14 mouse cellular contexts compared by ENCODE assay signal in the genomic region with DNA sequence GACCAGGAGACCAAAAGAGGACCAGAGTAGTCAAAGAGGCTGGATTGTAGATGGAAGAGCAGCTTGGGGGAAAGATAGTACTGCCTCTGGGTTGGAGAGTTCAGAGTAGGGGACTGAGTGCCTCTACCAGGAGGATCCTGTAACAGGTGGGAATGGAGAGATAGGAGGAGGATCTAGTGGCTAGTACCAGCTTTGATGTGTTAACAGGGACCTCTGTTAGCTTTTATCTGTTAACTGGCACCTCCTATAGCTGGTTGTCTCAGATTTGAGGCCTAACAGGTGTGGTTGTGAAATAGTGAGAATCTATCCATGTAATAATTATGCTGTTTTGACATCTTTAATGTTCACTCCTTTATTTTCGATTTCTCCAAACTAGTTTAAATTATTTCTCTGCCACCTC. TPM values are rescaled to one million over a fixed set of nuclear protein-coding genes. Genes with fewer than 3 reads are reported as not detected.
DNase-seq lines count a peak whose midpoint lies in the region; ATAC-seq lines count a peak whose summit lies in the region.
"Had no signal": no experiment of that assay in that cellular context is flagged by ENCODE, and none has a peak within 500 bp of the region (broad histone marks: within the 10 kb centered on the region; RNA-seq: fewer than 3 reads in every experiment).

No protein-coding gene starts in this region.

- H3K36me3 ChIP-seq in embryonic facial prominence, embryonic 13.5 days = no peaks in the 10 kb centered on the region
- H3K36me3 ChIP-seq in embryonic facial prominence, embryonic 10.5 days (replicated peaks) = no peaks in the 10 kb centered on the region
- H3K36me3 ChIP-seq in intestine, embryonic 14.5 days (ENCODE audit: control insufficient read depth, insufficient read depth, low read length) = no peaks in the 10 kb centered on the region
- no peaks in the 10 kb centered on the region for H3K36me3 ChIP-seq in intestine, embryonic 15.5 days
- H3K36me3 ChIP-seq in liver, embryonic 13.5 days = no peaks in the 10 kb centered on the region
- H3K36me3 ChIP-seq: neural tube, embryonic 13.5 days had no signal

- no peak overlapping the region for H3K4me3 ChIP-seq in embryonic facial prominence, embryonic 13.5 days
- no peak overlapping the region for H3K4me3 ChIP-seq in embryonic facial prominence, embryonic 10.5 days
- no peak overlapping the region for H3K4me3 ChIP-seq in intestine, embryonic 14.5 days (ENCODE audit: low read depth, low read length)
- no peak overlapping the region for H3K4me3 ChIP-seq in intestine, embryonic 15.5 days (replicated peaks)
- H3K4me3 ChIP-seq in liver, embryonic 13.5 days (replicated peaks) = no peak overlapping the region

- H3K9me3 ChIP-seq in embryonic facial prominence, embryonic 13.5 days = no peaks in the 10 kb centered on the region
- H3K9me3 ChIP-seq in embryonic facial prominence, embryonic 10.5 days = no peaks in the 10 kb centered on the region
- no peaks in the 10 kb centered on the region for H3K9me3 ChIP-seq in intestine, embryonic 14.5 days (ENCODE audit: control insufficient read depth, low read length)
- H3K9me3 ChIP-seq in intestine, embryonic 15.5 days = no peaks in the 10 kb centered on the region
- no peaks in the 10 kb centered on the region for H3K9me3 ChIP-seq in liver, embryonic 13.5 days (replicated peaks)
- H3K9me3 ChIP-seq: neural tube, embryonic 13.5 days had no signal

- ATAC-seq in embryonic facial prominence, embryonic 13.5 days (ENCODE audit: insufficient number of reproducible peaks, insufficient read depth, low FRiP score, low TSS enrichment, low read depth) = no peak
- ATAC-seq in intestine, embryonic 14.5 days (replicated peaks; ENCODE audit: low FRiP score, low TSS enrichment, low read depth) = no peak
- ATAC-seq in intestine, embryonic 15.5 days = no peak
- ATAC-seq in liver, embryonic 13.5 days (ENCODE audit: low read depth) = 0 out of 2 replicates have a peak, but pooled peaks have one; percentile 9

- H3K4me2 ChIP-seq in embryonic facial prominence, embryonic 13.5 days = peak overlapping the region; percentile 77; the same call in 1 of the 2 replicates
- H3K4me2 ChIP-seq in intestine, embryonic 14.5 days (ENCODE audit: low read length) = no peak overlapping the region; the same call in 1 of the 2 replicates
- H3K4me2 ChIP-seq in intestine, embryonic 15.5 days (replicated peaks) = no peak overlapping the region
- peak overlapping the region; percentile 84; the same call in 1 of the 2 replicates for H3K4me2 ChIP-seq in liver, embryonic 13.5 days

- H3K4me1 ChIP-seq in embryonic facial prominence, embryonic 13.5 days = peaks cover 24% of the 10 kb centered on the region
- H3K4me1 ChIP-seq in embryonic facial prominence, embryonic 10.5 days = peaks cover 27% of the 10 kb centered on the region
- peaks cover 19% of the 10 kb centered on the region for H3K4me1 ChIP-seq in intestine, embryonic 14.5 days (replicated peaks; ENCODE audit: control insufficient read depth, insufficient read depth, low read length)
- H3K4me1 ChIP-seq in intestine, embryonic 15.5 days (replicated peaks) = peaks cover 12% of the 10 kb centered on the region
- peaks cover 38% of the 10 kb centered on the region for H3K4me1 ChIP-seq in liver, embryonic 13.5 days (replicated peaks)

- H3K27ac ChIP-seq in embryonic facial prominence, embryonic 13.5 days = no peak overlapping the region
- no peak overlapping the region for H3K27ac ChIP-seq in embryonic facial prominence, embryonic 10.5 days (replicated peaks)
- no peak overlapping the region for H3K27ac ChIP-seq in intestine, embryonic 14.5 days (ENCODE audit: low read depth)
- H3K27ac ChIP-seq in intestine, embryonic 15.5 days = no peak overlapping the region
- H3K27ac ChIP-seq in liver, embryonic 13.5 days = no peak overlapping the region

- H3K27me3 ChIP-seq in embryonic facial prominence, embryonic 13.5 days = no peaks in the 10 kb centered on the region
- H3K27me3 ChIP-seq in embryonic facial prominence, embryonic 10.5 days (replicated peaks; ENCODE audit: low read depth, poor library complexity, severe bottlenecking) = no peaks in the 10 kb centered on the region
- no peaks in the 10 kb centered on the region for H3K27me3 ChIP-seq in intestine, embryonic 14.5 days (replicated peaks; ENCODE audit: control insufficient read depth, insufficient read depth, low read length)
- no peaks in the 10 kb centered on the region for H3K27me3 ChIP-seq in intestine, embryonic 15.5 days (replicated peaks)
- no peaks in the 10 kb centered on the region for H3K27me3 ChIP-seq in liver, embryonic 13.5 days
- H3K27me3 ChIP-seq: neural tube, embryonic 13.5 days had no signal

- no peak for DNase-seq in embryonic facial prominence, embryonic 10.5 days (ENCODE audit: low spot score)
- DNase-seq in intestine, embryonic 14.5 days (ENCODE audit: low spot score) = peak; percentile 43
- DNase-seq in liver, embryonic 13.5 days = peak; percentile 6
- no peak for DNase-seq in liver
- peak; percentile 19 for DNase-seq in c-Kit-positive CD71-positive TER-119-negative erythroid progenitor cells, embryonic 14.5 days (ENCODE audit: low read depth)
- no peak for DNase-seq in ovary, postnatal 36 days (ENCODE audit: low spot score)
- DNase-seq: cerebellum, adult 8-10 months; embryo, embryonic 11 days; gastrocnemius, postnatal 36 days; kidney, adult 11 months; spleen, adult 18-20 months had no signal

- WGBS in embryonic facial prominence, embryonic 13.5 days = 85% methylated on average over 1 of the region's 1 CpGs
- WGBS in embryonic facial prominence, embryonic 10.5 days = 79% methylated on average over 1 of the region's 1 CpGs
- WGBS in intestine, embryonic 14.5 days = 83% methylated on average over 1 of the region's 1 CpGs
- 75% methylated on average over 1 of the region's 1 CpGs for WGBS in intestine, embryonic 15.5 days
- 49% methylated on average over 1 of the region's 1 CpGs for WGBS in liver, embryonic 13.5 days (ENCODE audit: insufficient replicate concordance)

- no peak overlapping the region for H3K9ac ChIP-seq in embryonic facial prominence, embryonic 13.5 days
- no peak overlapping the region for H3K9ac ChIP-seq in intestine, embryonic 14.5 days (ENCODE audit: low read length)
- no peak overlapping the region for H3K9ac ChIP-seq in intestine, embryonic 15.5 days
- H3K9ac ChIP-seq in liver, embryonic 13.5 days = no peak overlapping the region

RNA-seq across cellular contexts. Expression of a gene that starts 0.9 kb away (rescaled TPM):
- polyA plus RNA-seq in embryonic facial prominence, embryonic 13.5 days (2015; fragmentation: Nextera tagmentation; extraction: Ambion mirVana) = 10.2 and 10.4 TPM in 2 replicates
- 7.1 and 7.4 TPM in 2 replicates for polyA plus RNA-seq in embryonic facial prominence, embryonic 10.5 days (2016; fragmentation: Nextera tagmentation; extraction: Ambion mirVana)
- polyA plus RNA-seq in intestine, embryonic 14.5 days (2014; fragmentation: Nextera tagmentation; extraction: Ambion mirVana) = 13.3 and 14.4 TPM in 2 replicates
- polyA plus RNA-seq in intestine, embryonic 15.5 days (2015; fragmentation: Nextera tagmentation; extraction: Ambion mirVana) = 13.5 and 13.8 TPM in 2 replicates
- 6.0 and 8.0 TPM in 2 replicates for polyA plus RNA-seq in liver, embryonic 13.5 days (2015; fragmentation: Nextera tagmentation; extraction: Ambion mirVana)

Comparison
In these comparisons a context has a peak if more than half of its experiments do, and no peak if none do; other contexts are left out.
1. DNase-seq: peak in intestine, embryonic 14.5 days (single experiment), liver, embryonic 13.5 days (single experiment) and c-Kit-positive CD71-positive TER-119-negative erythroid progenitor cells, embryonic 14.5 days (single experiment); none in embryonic facial prominence, embryonic 10.5 days (single experiment), liver (single experiment) and ovary, postnatal 36 days (single experiment).
2. H3K4me2 ChIP-seq: peak in embryonic facial prominence, embryonic 13.5 days (single experiment) and liver, embryonic 13.5 days (single experiment); none in intestine, embryonic 14.5 days (single experiment) and intestine, embryonic 15.5 days (single experiment).